8 mouse cellular contexts compared by ENCODE assay signal in genomic region chr9:64341254-64341566, GRCm38 (mm10). TPM values are rescaled to one million over a fixed set of nuclear protein-coding genes. Genes with fewer than 3 reads are reported as not detected.
DNase-seq lines count a peak whose midpoint lies in the region; ATAC-seq and TF ChIP-seq lines count a peak whose summit lies in the region.

Gene Dis3l, minus strand, starts transcription at chr9:64341288.

- peak within 1 kb of the TSS; percentile 89 for H3K4me3 ChIP-seq in liver, adult 2 months (ENCODE audit: insufficient read depth, low read depth, low read length)
- peak within 1 kb of the TSS; percentile 91 for H3K4me3 ChIP-seq in bone marrow macrophage, adult 2 months (ENCODE audit: insufficient read depth, low read length)
- peak within 1 kb of the TSS; percentile 56 for H3K4me3 ChIP-seq in midbrain, embryonic 15.5 days

- peak within 1 kb of the TSS; percentile 98 for H3K9ac ChIP-seq in liver, adult 2 months (ENCODE audit: low read depth, low read length)
- peak within 1 kb of the TSS; percentile 97 for H3K9ac ChIP-seq in midbrain, embryonic 15.5 days

- no peaks in the 10 kb centered on the region for H3K27me3 ChIP-seq in liver, adult 2 months (ENCODE audit: control insufficient read depth, insufficient read depth, low read length)
- no peaks in the 10 kb centered on the region for H3K27me3 ChIP-seq in midbrain, embryonic 15.5 days (replicated peaks)

- H3K36me3 ChIP-seq in liver, adult 2 months (ENCODE audit: control insufficient read depth, insufficient read depth, low read length), result peaks cover 4% of the 10 kb centered on the region; the same call in 1 of the 2 replicates
- H3K36me3 ChIP-seq in midbrain, embryonic 15.5 days (replicated peaks), result no peaks in the 10 kb centered on the region

- H3K27ac ChIP-seq in liver, adult 2 months (replicated peaks; ENCODE audit: insufficient read depth, low read depth, low read length), result peak within 1 kb of the TSS; percentile 93
- H3K27ac ChIP-seq in bone marrow macrophage, adult 2 months (ENCODE audit: insufficient read depth, low read depth, low read length), result peak within 1 kb of the TSS; percentile 92
- H3K27ac ChIP-seq in midbrain, embryonic 15.5 days, result peak within 1 kb of the TSS; percentile 98

- ATAC-seq in granulocyte monocyte progenitor cell, adult 5-6 weeks (replicated peaks; ENCODE audit: poor library complexity, severe bottlenecking), result no peak
- no peak for ATAC-seq in midbrain, embryonic 15.5 days (replicated peaks)

- H3K79me2 ChIP-seq in liver, adult 2 months (ENCODE audit: control insufficient read depth, insufficient read depth, low read length), result no peaks in the 10 kb centered on the region

- no peak for DNase-seq in liver, adult 2 months (ENCODE audit: extremely low read depth, low read depth, low spot score)
- DNase-seq in liver, result no peak
- DNase-seq in layer of hippocampus, postnatal 25 days (ENCODE audit: extremely low spot score in 1 of 2, low spot score in 1 of 2), result no peak
- no peak for DNase-seq in cerebellum, postnatal 10 days
- no peak for DNase-seq in right cerebral cortex, adult 18-20 months

- peak within 1 kb of the TSS; percentile 83 for H3K4me2 ChIP-seq in midbrain, embryonic 15.5 days

- WGBS in liver, adult 2 months, result 4% methylated on average over 16 of the region's 16 CpGs
- WGBS in midbrain, embryonic 15.5 days, result 14% methylated on average over 16 of the region's 16 CpGs

- H3K4me1 ChIP-seq in liver, adult 2 months (ENCODE audit: control insufficient read depth, insufficient read depth, low read length), result peaks cover 5% of the 10 kb centered on the region
- H3K4me1 ChIP-seq in bone marrow macrophage, adult 2 months (ENCODE audit: control insufficient read depth, insufficient read depth, low read length), result peaks cover 5% of the 10 kb centered on the region
- peaks cover 29% of the 10 kb centered on the region for H3K4me1 ChIP-seq in midbrain, embryonic 15.5 days

- H3K9me3 ChIP-seq in midbrain, embryonic 15.5 days, result no peaks in the 10 kb centered on the region

- no peak for TF ChIP-seq CTCF in liver, adult 2 months (IDR thresholded peaks at IDR 0.05; ENCODE audit: low read depth, low read length)
- TF ChIP-seq CTCF in bone marrow macrophage, adult 2 months (IDR thresholded peaks at IDR 0.05; ENCODE audit: low read depth, low read length), result no peak

- TF ChIP-seq POLR2A in liver, adult 2 months (IDR thresholded peaks at IDR 0.05; ENCODE audit: extremely low read depth, insufficient read depth, low read length), result no peak
- TF ChIP-seq POLR2A in bone marrow macrophage, adult 2 months (IDR thresholded peaks at IDR 0.05; ENCODE audit: borderline replicate concordance, low read depth, low read length), result no peak

RNA-seq across cellular contexts. Expression of gene Dis3l, which starts in this region (rescaled TPM):
- total RNA-seq in liver, adult 2 months (2014; rRNA removed), result 10.8 and 11.7 TPM in 2 replicates
- 7.7 and 8.4 TPM in 2 replicates for polyA plus RNA-seq in liver, adult 2 months (2012; rRNA removed)
- 13.2 and 14.7 TPM in 2 replicates for polyA plus RNA-seq in bone marrow macrophage, adult 2 months (2012; ENCODE audit: insufficient read depth, insufficient read length, missing spikeins)
- total RNA-seq in granulocyte monocyte progenitor cell, adult 5-6 weeks (2014; fragmentation: Nextera tagmentation), result 13.6 and 16.7 TPM in 2 replicates
- total RNA-seq in granulocyte monocyte progenitor cell, adult 5-6 weeks (2017), result 17.3 and 18.1 TPM in 2 replicates
- 10 to 100 TPM; 27.7 to 31.6 TPM for total RNA-seq in layer of hippocampus, postnatal 25 days (2021)
- polyA plus RNA-seq in midbrain, embryonic 15.5 days (2015; fragmentation: Nextera tagmentation; extraction: Ambion mirVana), result 22.8 and 25.5 TPM in 2 replicates
